Mouse (Mus musculus): ENCODE measurements around the gene Cfap300.

Gene Cfap300

DNA sequence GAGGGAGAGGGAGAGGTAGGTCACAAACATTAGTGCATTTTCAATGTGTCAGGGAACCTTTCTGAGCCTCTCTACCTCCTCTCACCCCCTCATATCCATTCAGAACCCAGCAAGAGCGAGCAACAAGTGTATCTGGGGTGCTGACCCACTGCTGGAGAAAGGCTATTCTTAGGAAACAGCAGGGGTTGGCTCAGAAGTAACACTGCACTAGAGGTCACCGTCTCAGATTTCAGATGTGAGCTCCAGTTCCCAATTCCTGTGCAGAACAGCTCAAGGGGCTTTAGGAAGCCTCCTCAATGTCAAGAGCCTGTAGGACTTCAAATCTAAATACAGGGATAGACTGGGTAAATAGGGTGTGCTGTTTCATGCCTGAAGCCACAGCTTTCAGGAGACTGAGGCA, 59.0 kb downstream of the Cfap300 start:
- ATAC-seq (ENCODE audit: low TSS enrichment): no peak

DNA sequence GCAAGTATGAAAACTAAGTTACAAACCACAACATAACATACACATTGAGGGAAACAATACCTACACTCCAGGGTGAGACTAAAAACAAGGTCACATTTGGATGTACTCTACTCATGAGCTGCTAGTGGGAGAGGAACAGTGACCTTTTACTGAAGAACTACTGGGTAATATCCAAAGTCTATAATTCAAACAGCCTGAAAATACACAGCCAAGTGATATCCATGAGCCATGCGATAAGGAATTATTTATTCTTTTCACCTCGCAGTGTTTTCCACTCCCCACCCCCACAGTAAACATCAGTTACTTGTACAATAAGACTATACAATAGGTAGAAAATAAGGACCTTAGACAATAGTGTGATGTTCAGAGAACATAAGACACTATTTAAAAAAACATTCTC, 62.5 kb downstream of the Cfap300 start:
- no peak for ATAC-seq (ENCODE audit: low TSS enrichment)

DNA sequence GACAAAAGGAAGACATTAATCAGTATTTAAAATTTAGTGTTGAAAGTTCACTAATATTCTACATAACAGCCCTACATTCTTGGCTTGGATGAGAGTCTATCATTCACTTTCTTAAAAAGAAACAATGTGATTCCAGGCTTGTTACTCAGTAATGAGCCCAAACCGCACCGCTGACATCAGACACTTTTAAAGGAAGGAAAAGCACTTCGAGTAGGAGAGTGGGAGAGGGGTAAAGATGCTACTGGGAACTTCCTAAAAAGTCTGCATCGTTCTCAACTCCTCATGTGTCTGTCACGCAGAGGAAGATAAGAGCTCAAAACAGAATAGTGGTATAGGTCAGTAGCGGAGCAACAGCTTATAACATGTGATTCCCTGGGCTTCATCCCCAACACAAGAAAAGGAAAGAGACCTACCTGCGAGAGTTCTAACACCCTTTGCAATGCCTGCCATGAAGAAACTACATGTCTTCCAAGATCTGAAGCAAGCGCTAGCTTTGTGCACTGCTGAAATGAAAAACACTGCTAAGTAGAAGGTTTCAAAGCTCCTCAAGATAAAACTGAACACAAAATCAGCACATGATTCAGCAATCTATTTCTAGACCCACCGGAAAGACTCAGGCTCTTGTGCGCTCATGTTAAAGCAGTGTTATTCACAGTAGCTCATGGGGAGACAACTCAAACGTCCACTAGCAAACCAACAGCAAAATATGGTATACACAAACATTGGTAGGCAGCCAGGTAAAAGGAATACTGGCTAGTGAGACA, 63.3 kb downstream of the Cfap300 start:
- peak; percentile 89 for ATAC-seq (ENCODE audit: low TSS enrichment)

DNA sequence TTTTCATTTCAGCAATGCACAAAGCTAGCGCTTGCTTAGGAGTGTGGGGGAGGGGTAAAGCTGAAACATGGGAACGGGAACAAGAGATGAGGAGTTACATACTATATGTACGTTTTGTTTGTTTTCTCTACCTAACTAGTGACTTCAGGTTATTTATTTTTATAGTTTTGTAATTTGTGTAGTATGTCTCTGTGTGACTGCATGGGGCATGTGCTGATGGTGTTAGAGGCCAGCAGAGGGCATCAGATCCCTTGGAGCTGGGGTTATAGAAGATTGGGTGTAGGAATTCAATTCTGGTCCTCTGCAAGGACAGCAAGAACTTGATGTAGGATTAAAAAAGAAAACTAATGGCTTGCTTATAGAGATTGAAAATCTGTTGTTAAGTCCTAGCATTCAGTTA, 64.1 kb downstream of the Cfap300 start:
- ATAC-seq (ENCODE audit: low TSS enrichment): no peak

DNA sequence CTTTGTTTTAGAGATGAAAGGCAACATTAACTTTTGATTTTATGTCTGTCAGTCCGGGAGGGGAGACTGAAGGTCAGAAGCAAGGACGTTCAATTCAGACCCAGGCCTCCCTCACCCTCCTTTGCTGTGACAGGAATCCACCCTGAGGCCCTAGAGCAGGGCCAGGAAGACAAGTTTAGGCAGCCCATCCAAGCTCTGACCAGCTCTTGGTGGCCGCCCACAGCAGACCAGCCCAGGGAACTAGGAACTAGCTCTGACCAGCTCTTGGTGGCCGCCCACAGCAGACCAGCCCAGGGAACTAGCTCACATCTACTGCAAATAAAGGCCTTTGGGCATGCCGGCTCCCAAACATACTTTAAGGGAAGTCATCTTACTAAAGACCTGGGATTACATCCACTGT, 65.0 kb downstream of the Cfap300 start:
- ATAC-seq (ENCODE audit: low TSS enrichment): no peak

DNA sequence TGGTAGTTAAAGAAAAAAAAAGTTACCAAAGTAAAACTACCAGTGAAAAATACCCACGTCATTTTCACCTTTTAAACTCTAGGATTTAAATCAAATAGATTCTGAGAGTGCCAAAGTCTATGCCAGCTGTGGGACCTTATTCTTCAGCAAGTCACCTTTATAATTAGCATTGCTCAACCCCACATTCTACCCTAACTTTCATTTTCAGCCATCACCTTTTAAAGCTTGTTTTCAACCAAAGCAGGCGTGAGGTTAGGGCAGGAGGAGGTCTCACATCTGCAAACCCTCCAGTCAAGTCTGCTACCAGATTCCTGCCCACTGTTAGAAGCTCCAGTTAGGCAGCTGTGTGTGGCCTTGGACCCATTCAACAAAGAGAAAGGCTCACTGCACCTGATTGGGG, 70.6 kb downstream of the Cfap300 start:
- ATAC-seq (ENCODE audit: low TSS enrichment): no peak
